Mouse (Mus musculus): Measurements from ENCODE around the gene Rpn1. TPM values are rescaled to one million over a fixed set of nuclear protein-coding genes. Genes with fewer than 3 reads are reported as not detected.

The Rpn1 gene
- polyA plus RNA-seq, 1 experiment from 2014 or later, result 234 TPM

DNA sequence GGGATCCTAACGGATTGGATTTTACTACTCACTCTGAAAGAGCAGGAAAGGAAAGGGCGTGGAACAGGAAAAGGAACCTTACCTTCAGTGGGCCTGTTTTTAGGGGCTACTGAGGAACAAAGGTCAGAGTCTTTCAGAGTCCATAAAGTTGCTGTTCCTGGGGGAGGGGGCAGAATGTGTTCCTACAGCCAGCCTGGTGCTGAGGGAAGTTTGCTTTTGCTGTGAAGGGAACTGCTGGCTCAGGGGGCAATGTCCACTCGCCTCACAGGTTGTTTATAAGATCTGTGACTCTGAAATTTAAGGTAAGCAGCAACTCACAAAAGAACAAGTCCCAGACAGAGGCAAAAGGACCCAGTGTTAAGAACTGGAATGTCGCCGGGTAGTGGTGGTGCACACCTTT is 13.1 kb upstream of the Rpn1 start:
- no peak for ATAC-seq (replicated peaks; ENCODE audit: insufficient number of reproducible peaks, low FRiP score, low TSS enrichment)
- no peaks in the 10 kb centered on the region for H3K36me3 ChIP-seq (ENCODE audit: control insufficient read depth, insufficient read depth, low read length)
- H3K4me2 ChIP-seq, result no peak overlapping the region
- no peak overlapping the region for H3K27ac ChIP-seq (ENCODE audit: low read depth, low read length)
- H3K9me3 ChIP-seq (replicated peaks; ENCODE audit: control insufficient read depth, low read length), result no peaks in the 10 kb centered on the region
- H3K4me1 ChIP-seq (ENCODE audit: control insufficient read depth, insufficient read depth, low read length), result no peaks in the 10 kb centered on the region
- 69% methylated on average over 5 of the region's 5 CpGs for WGBS (ENCODE audit: insufficient replicate concordance)
- no peak overlapping the region for H3K9ac ChIP-seq (ENCODE audit: low read depth, low read length)
- H3K4me3 ChIP-seq (ENCODE audit: low read depth, low read length), result no peak overlapping the region
- H3K27me3 ChIP-seq (ENCODE audit: control insufficient read depth, insufficient read depth, low read length), result no peaks in the 10 kb centered on the region

DNA sequence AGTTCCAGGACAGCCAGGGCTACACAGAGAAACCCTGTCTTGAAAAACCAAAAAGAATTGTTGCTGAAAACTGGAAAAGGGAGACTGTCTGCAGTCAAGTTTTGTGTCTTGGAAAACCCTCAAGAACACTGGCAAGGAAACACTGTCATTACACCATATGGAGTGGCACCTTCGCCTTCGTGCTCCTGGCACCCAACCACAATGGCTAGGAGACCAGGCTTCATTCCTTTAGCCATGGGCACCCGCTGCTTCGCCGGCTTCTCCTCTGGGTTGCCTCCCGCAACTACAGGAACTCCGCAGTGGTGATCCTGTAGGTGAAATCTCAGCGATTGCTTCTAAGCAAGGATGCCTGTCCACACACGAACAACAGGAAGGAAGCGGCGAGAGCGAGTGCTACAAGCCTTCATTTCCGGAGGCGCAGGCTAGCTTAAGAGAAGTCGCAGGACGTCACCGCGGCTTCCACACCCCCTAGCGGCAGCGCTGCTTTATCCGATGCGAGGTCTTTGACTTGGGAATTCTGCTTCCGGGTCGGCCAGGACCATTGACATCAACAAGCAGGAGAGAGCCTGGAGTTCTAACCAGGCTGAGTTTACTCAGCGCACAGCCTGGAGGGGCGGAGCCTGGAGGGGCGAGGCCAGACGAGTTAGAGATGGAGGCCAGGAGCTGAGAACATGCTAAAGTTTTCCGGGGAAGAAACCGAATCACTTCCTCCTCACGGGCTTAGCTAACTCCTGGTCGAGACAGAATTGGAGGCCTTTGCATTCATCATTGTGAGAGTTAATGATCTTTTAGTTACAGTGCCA is 9.3 kb upstream of the Rpn1 start:
- peak; percentile 93 for ATAC-seq (replicated peaks; ENCODE audit: insufficient number of reproducible peaks, low FRiP score, low TSS enrichment)

DNA sequence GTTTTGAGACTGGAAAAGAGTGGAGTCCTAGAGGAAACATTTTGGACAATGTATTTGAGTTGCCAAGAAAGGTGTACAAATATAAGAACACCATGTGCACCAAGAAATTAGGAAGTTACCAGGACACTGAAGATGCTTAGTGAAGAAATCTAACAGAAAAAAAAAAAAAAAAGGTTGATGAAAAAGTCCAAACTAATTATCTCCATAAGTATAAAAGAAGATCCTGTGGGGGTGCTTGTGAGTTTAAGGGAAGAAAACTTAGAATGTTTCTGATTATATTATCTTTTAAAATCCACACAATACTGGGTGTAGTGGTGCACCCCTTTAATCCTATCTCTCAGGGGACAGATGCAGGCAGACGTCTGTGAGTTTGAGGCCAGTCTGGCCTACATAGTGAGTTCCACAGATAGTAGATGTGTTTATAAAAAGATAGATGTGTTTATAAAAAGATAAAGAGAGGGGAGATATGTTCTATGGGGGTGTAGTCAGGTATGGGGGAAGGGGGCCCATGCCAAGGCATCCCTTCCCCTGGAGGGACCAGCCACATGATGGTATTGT is 8.2 kb upstream of the Rpn1 start:
- ATAC-seq (replicated peaks; ENCODE audit: insufficient number of reproducible peaks, low FRiP score, low TSS enrichment), result no peak
- Histone ChIP-seq H3K9ac (ENCODE audit: low read depth, low read length) (no peak overlapping the region), H3K36me3 (ENCODE audit: control insufficient read depth, insufficient read depth, low read length) (no peaks in the 10 kb centered on the region), H3K4me2 (no peak overlapping the region), H3K4me1 (ENCODE audit: control insufficient read depth, insufficient read depth, low read length) (no peaks in the 10 kb centered on the region), H3K27me3 (ENCODE audit: control insufficient read depth, insufficient read depth, low read length) (no peaks in the 10 kb centered on the region; the same call in 1 of the 2 replicates), H3K9me3 (replicated peaks; ENCODE audit: control insufficient read depth, low read length) (no peaks in the 10 kb centered on the region), H3K27ac (ENCODE audit: low read depth, low read length) (no peak overlapping the region), H3K4me3 (ENCODE audit: low read depth, low read length) (no peak overlapping the region)
- 61% methylated on average over 1 of the region's 1 CpGs for WGBS (ENCODE audit: insufficient replicate concordance)

More for the DNA sequence above, 9.3 kb upstream of the Rpn1 start:
- H3K27ac ChIP-seq (ENCODE audit: low read depth, low read length), result peak overlapping the region; percentile 54
- peak overlapping the region; percentile 27 for H3K4me3 ChIP-seq (ENCODE audit: low read depth, low read length)
- no peaks in the 10 kb centered on the region for H3K9me3 ChIP-seq (replicated peaks; ENCODE audit: control insufficient read depth, low read length)
- H3K9ac ChIP-seq (ENCODE audit: low read depth, low read length), result peak overlapping the region; percentile 52
- WGBS (ENCODE audit: insufficient replicate concordance), result 3% methylated on average over 32 of the region's 32 CpGs
- no peaks in the 10 kb centered on the region for H3K4me1 ChIP-seq (ENCODE audit: control insufficient read depth, insufficient read depth, low read length)
- H3K36me3 ChIP-seq (ENCODE audit: control insufficient read depth, insufficient read depth, low read length), result no peaks in the 10 kb centered on the region
- H3K27me3 ChIP-seq (ENCODE audit: control insufficient read depth, insufficient read depth, low read length), result no peaks in the 10 kb centered on the region; the same call in 1 of the 2 replicates
- peak overlapping the region; percentile 59 for H3K4me2 ChIP-seq

- 85% methylated on average over 7 of the region's 7 CpGs for WGBS (ENCODE audit: insufficient replicate concordance)
Observed at GRCm38 (mm10) chr6:88083095-88083494, 1.2 kb upstream of the Rpn1 start.

GRCm38 (mm10) chr6:88083672-88084071 is 610 bp upstream of the Rpn1 start:
- whole genome bisulfite sequencing (ENCODE audit: insufficient replicate concordance), result 62% methylated on average over 3 of the region's 3 CpGs

More at GRCm38 (mm10) chr6:88083095-88083494, 1.2 kb upstream of the Rpn1 start:
- Histone ChIP-seq H3K4me3 (ENCODE audit: low read depth, low read length) (no peak overlapping the region), H3K27ac (ENCODE audit: low read depth, low read length) (no peak overlapping the region), H3K27me3 (ENCODE audit: control insufficient read depth, insufficient read depth, low read length) (no peaks in the 10 kb centered on the region; the same call in 1 of the 2 replicates), H3K36me3 (ENCODE audit: control insufficient read depth, insufficient read depth, low read length) (no peaks in the 10 kb centered on the region), H3K9me3 (replicated peaks; ENCODE audit: control insufficient read depth, low read length) (no peaks in the 10 kb centered on the region), H3K9ac (ENCODE audit: low read depth, low read length) (no peak overlapping the region), H3K4me1 (ENCODE audit: control insufficient read depth, insufficient read depth, low read length) (peaks cover 14% of the 10 kb centered on the region), H3K4me2 (no peak overlapping the region)
- ATAC-seq (replicated peaks; ENCODE audit: insufficient number of reproducible peaks, low FRiP score, low TSS enrichment), result no peak

DNA sequence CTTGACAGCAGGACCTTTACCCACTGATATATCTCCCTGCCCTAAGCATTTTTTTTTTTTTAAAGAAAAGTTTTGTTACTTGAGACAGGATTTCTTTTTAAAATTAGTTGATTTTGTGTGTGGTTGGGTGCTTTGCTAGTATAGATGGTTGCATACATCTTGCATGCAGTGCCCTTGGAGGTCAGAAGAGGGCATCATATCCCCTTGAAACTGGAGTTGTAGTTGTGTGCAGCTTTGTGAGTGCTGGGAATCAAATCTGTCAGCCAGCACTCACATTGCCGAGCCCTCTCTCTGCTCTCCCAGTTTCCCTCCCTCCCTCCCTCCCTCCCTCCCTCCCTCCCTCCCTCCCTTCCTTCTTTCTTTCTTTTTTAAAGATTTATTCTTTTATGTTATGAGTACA is 4.7 kb downstream of the Rpn1 start:
- H3K4me1 ChIP-seq (ENCODE audit: control insufficient read depth, insufficient read depth, low read length), result peaks cover 14% of the 10 kb centered on the region
- peaks cover 22% of the 10 kb centered on the region for H3K36me3 ChIP-seq (ENCODE audit: control insufficient read depth, insufficient read depth, low read length)
- H3K9me3 ChIP-seq (replicated peaks; ENCODE audit: control insufficient read depth, low read length), result no peaks in the 10 kb centered on the region
- no peak overlapping the region for H3K4me3 ChIP-seq (ENCODE audit: low read depth, low read length)
- H3K9ac ChIP-seq (ENCODE audit: low read depth, low read length), result no peak overlapping the region
- no peaks in the 10 kb centered on the region for H3K27me3 ChIP-seq (ENCODE audit: control insufficient read depth, insufficient read depth, low read length)
- H3K4me2 ChIP-seq, result no peak overlapping the region
- H3K27ac ChIP-seq (ENCODE audit: low read depth, low read length), result no peak overlapping the region
- no peak for ATAC-seq (replicated peaks; ENCODE audit: insufficient number of reproducible peaks, low FRiP score, low TSS enrichment)
- WGBS (ENCODE audit: insufficient replicate concordance), result 43% methylated on average over 1 of the region's 1 CpGs

More at GRCm38 (mm10) chr6:88083672-88084071, 610 bp upstream of the Rpn1 start:
- Histone ChIP-seq H3K4me3 (ENCODE audit: low read depth, low read length) (peak overlapping the region; percentile 93; the same call in 1 of the 2 replicates), H3K27ac (ENCODE audit: low read depth, low read length) (no peak overlapping the region), H3K27me3 (ENCODE audit: control insufficient read depth, insufficient read depth, low read length) (no peaks in the 10 kb centered on the region; the same call in 1 of the 2 replicates), H3K36me3 (ENCODE audit: control insufficient read depth, insufficient read depth, low read length) (no peaks in the 10 kb centered on the region), H3K9ac (ENCODE audit: low read depth, low read length) (0 out of 2 replicates have a peak overlapping the region, but pooled peaks have one; percentile 94), H3K9me3 (replicated peaks; ENCODE audit: control insufficient read depth, low read length) (no peaks in the 10 kb centered on the region), H3K4me2 (peak overlapping the region; percentile 81), H3K4me1 (ENCODE audit: control insufficient read depth, insufficient read depth, low read length) (peaks cover 14% of the 10 kb centered on the region)
- no peak for ATAC-seq (replicated peaks; ENCODE audit: insufficient number of reproducible peaks, low FRiP score, low TSS enrichment)

DNA sequence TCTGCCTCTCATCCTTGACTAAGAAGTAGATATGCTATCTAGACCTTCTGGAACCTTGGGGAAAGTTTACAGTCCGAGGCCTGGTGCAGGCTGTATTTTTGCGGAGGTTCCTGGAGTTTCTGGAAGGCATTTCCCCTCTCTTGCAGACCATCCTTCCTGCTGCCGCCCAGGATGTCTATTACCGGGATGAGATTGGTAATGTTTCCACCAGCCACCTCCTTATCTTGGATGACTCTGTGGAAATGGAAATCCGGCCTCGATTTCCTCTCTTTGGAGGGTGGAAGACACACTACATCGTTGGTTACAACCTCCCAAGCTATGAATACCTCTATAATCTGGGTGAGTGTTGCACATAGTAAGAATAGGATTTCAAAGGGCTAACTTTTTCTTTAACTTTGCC is 11.1 kb downstream of the Rpn1 start:
- ATAC-seq (replicated peaks; ENCODE audit: insufficient number of reproducible peaks, low FRiP score, low TSS enrichment), result no peak
- Histone ChIP-seq H3K9me3 (replicated peaks; ENCODE audit: control insufficient read depth, low read length) (no peaks in the 10 kb centered on the region), H3K4me3 (ENCODE audit: low read depth, low read length) (no peak overlapping the region), H3K27me3 (ENCODE audit: control insufficient read depth, insufficient read depth, low read length) (no peaks in the 10 kb centered on the region), H3K4me2 (no peak overlapping the region), H3K27ac (ENCODE audit: low read depth, low read length) (no peak overlapping the region), H3K36me3 (ENCODE audit: control insufficient read depth, insufficient read depth, low read length) (peaks cover 40% of the 10 kb centered on the region), H3K9ac (ENCODE audit: low read depth, low read length) (no peak overlapping the region), H3K4me1 (ENCODE audit: control insufficient read depth, insufficient read depth, low read length) (no peaks in the 10 kb centered on the region)
- WGBS (ENCODE audit: insufficient replicate concordance), result 70% methylated on average over 7 of the region's 7 CpGs

DNA sequence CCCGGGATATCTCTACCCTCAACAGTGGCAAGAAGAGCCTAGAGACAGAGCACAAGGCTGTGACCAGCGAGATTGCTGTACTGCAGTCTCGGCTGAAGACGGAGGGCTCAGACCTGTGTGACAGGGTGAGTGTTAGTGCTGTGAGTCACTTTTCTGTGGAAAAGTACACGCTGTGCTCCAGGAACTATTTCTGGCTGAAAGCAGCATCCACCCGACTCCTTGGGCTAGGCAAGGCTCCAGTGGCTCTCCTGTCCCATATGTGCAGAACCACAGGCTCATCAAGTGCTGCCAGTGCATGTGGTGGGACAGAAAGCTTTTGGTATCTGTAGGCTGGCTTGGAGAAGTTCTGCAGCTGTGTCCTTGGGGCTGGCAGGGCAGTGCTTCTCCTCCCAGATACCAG is 17.8 kb downstream of the Rpn1 start:
- ATAC-seq (replicated peaks; ENCODE audit: insufficient number of reproducible peaks, low FRiP score, low TSS enrichment), result no peak
- Histone ChIP-seq H3K27me3 (ENCODE audit: control insufficient read depth, insufficient read depth, low read length) (no peaks in the 10 kb centered on the region), H3K9ac (ENCODE audit: low read depth, low read length) (no peak overlapping the region), H3K4me1 (ENCODE audit: control insufficient read depth, insufficient read depth, low read length) (0 out of 2 replicates have a peak, but pooled peaks cover 8% of the 10 kb centered on the region), H3K36me3 (ENCODE audit: control insufficient read depth, insufficient read depth, low read length) (peaks cover 41% of the 10 kb centered on the region), H3K4me2 (no peak overlapping the region), H3K4me3 (ENCODE audit: low read depth, low read length) (no peak overlapping the region), H3K27ac (ENCODE audit: low read depth, low read length) (no peak overlapping the region), H3K9me3 (replicated peaks; ENCODE audit: control insufficient read depth, low read length) (no peaks in the 10 kb centered on the region)
- WGBS (ENCODE audit: insufficient replicate concordance), result 85% methylated on average over 6 of the region's 6 CpGs

Data from heart, embryonic 11.5 days (tissue).